Mouse (Mus musculus) CD4-positive naive resting alpha-beta T cell, adult 76 days (primary cell): ENCODE results near the gene Celf3. TPM values are rescaled to one million over a fixed set of nuclear protein-coding genes. Genes with fewer than 3 reads are reported as not detected.

Experiments
- total RNA-seq: library from RNA; stranded (reverse); gene quantifications from one replicate; pipeline ENCODE4 v1.2.4, GENCODE M21; 2023

Gene Celf3
- not detected for total RNA-seq

DNA sequence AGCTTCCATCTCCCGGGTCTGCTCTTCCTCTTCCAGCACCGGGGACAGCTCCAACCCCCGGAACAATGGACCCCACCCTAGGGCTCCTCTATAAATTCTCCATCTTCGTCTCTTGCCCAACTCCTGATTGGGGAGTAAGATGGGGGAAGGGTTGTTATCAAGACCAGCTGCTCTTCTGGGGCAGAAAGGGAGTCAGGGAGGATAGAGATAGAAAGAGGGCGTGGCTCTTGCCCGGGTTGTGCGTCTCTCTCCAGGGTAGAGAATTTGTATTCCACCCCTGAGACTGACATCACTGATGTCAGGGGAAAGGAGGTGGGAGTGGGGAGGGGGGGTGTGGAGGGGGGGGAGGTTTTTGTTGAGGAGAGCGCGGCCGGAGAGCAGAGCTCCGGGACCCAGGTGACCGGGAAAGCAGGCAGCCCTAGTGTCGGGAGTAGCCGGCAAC, at the start of gene Celf3:
Gene Celf3 (plus strand): TSS at position 315 of the 442 bp plus-strand sequence.

DNA sequence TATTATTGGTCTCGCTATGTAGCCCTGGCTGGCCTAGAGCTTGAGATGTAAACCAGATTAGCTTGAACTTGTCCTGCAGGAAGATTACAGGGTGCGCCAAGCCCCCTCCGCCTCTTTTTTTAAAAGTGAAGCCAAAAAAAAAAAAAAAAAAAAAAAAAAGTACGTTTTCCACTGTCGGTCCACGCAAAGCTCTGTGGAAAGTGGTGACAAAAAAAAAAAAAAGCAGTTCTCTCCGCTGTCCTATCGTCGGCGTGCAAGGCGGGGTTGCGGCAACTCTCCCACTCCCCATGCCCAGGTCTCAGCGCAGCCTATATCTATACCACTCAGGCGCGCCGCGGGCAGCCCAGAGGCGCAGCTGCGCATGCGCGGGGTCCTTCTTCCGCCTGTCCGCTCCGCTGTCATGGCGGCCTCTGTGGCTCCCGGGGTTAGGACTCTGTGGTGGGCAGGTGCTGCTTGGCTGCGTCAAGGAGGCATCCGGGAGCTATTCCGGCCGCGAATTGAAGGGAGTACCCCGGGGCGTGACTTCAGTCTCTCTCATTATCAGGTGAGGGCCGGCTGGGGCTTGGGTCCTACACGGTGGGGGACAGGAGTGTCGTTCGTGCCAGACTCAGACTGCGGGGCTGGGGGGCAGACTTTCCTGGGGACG, 35.0 kb upstream of the Celf3 start, which contains the start of gene Mrpl9:
Gene Mrpl9 (plus strand): TSS at position 368 of the 646 bp plus-strand sequence.

DNA sequence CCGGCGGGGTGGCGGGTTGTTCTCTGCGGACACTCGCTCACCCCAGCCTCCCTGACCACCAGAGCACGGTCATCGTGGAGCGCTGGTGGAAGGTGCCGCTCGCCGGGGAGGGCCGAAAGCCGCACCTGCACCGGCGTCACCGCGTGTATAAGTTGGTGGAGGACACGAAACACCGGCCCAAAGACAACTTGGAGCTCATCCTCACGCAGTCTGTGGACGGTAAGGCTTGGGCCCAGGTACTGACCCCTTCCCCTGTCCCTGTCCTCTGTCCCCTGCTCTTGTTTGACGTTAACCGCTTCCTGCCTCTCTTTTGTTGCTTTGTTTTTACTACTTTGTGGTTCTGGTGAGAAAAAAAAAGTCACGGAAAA, 34.5 kb upstream of the Celf3 start, which contains the start of gene Oaz3:
Gene Oaz3 (minus strand): TSS at position 319 of the 368 bp plus-strand sequence.

DNA sequence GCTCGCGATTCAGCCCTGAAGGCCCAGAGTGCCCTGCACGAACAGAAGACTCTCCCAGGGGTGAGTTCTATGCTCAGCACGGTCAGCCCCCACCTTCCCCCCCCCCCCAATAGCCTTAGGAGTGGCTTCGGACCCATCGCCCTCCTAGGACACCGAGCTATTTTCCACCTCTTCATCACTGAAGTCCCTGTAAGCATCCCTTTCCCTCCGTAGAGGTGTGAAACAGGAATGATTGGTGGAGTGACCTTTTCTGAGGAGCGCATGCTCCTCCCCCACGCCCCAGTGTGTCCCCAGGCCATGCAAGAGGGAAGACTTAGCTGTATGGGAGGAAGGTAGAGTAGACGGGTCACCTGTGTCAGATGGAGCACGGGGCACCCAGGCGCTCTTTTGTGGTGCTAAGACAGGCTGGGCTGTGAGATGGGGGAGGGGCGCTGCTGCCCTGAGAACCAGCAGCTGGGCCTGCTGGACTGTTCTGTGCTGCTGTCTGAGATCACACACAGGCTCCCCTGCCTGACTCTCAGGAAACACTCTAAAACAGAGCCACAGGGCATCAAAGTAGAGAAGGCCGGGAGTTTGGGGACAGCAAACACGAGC, 2.3 kb downstream of the Celf3 start, which contains the start of gene Riiad1:
Gene Riiad1 (minus strand): TSS at position 51 of the 594 bp plus-strand sequence.

Other genes with a start within 250 kb of the Celf3 start
- gene Gm4778, start 214.3 kb upstream of the Celf3 start, total RNA-seq = not detected
- gene Them4, start 168.2 kb upstream of the Celf3 start, total RNA-seq = 7.2 TPM
- gene Them5, start 136.2 kb upstream of the Celf3 start, total RNA-seq = not detected
- not detected for gene C2cd4d, start 115.9 kb upstream of the Celf3 start, total RNA-seq
- gene Rorc, start 105.5 kb upstream of the Celf3 start, total RNA-seq = not detected
- gene Lingo4, start 79.8 kb upstream of the Celf3 start, total RNA-seq = not detected
- 5.8 TPM for gene Tdrkh, start 65.0 kb upstream of the Celf3 start, total RNA-seq
- gene Mrpl9, start 35.0 kb upstream of the Celf3 start, total RNA-seq = 80.5 TPM
- gene Oaz3, start 34.4 kb upstream of the Celf3 start, total RNA-seq = not detected
- gene Riiad1, start 2.0 kb downstream of the Celf3 start, total RNA-seq = 4.9 TPM
- 29.5 TPM for gene Snx27, start 104.4 kb downstream of the Celf3 start, total RNA-seq
- gene Gm10972, start 164.8 kb downstream of the Celf3 start, total RNA-seq = not detected
- gene Tuft1, start 180.6 kb downstream of the Celf3 start, total RNA-seq = 3.4 TPM
- gene Selenbp2, start 215.3 kb downstream of the Celf3 start, total RNA-seq = not detected